Mouse (Mus musculus) heart, embryonic 11.5 days (tissue): Measurements from ENCODE around the gene Grin2b. TPM values are rescaled to one million over a fixed set of nuclear protein-coding genes. Genes with fewer than 3 reads are reported as not detected.

ENCODE experiments used
- ATAC-seq: fragments of 200-750 bp; cut with Nextera tagmentation; replicated peaks from 2 replicates; pipeline ENCODE4 v1.8.0; 2017; ENCODE audit warnings: moderate library complexity; ENCODE audit not compliant: insufficient number of reproducible peaks, low FRiP score, low TSS enrichment
- H3K27ac ChIP-seq: fragments of 300-500 bp; sonication (generic); 2 replicates; pipeline ENCODE4 v1.5.1; 2014; ENCODE audit warnings: mild to moderate bottlenecking, low read depth, low read length
- H3K27me3 ChIP-seq: fragments of 300-500 bp; sonication (generic); 2 replicates; pipeline ENCODE4 v1.6.1; 2014; ENCODE audit warnings: mild to moderate bottlenecking, low read length, mixed read lengths; ENCODE audit not compliant: control insufficient read depth, insufficient read depth
- H3K36me3 ChIP-seq: fragments of 300-500 bp; sonication (generic); 2 replicates; pipeline ENCODE4 v1.6.1; 2014; ENCODE audit warnings: mild to moderate bottlenecking, low read length, moderate library complexity, mixed read lengths; ENCODE audit not compliant: control insufficient read depth, insufficient read depth
- H3K4me1 ChIP-seq: fragments of 300-500 bp; sonication (generic); 2 replicates; pipeline ENCODE4 v1.6.1; 2014; ENCODE audit warnings: low read length; ENCODE audit not compliant: control insufficient read depth, insufficient read depth
- H3K4me2 ChIP-seq: fragments of 300-500 bp; sonication (generic); 2 replicates; pipeline ENCODE4 v1.6.1; 2014; ENCODE audit warnings: mild to moderate bottlenecking, moderate library complexity
- H3K4me3 ChIP-seq: fragments of 300-500 bp; sonication (generic); 2 replicates; pipeline ENCODE4 v1.5.1; 2014; ENCODE audit warnings: low read depth, low read length
- H3K9ac ChIP-seq: fragments of 300-500 bp; sonication (generic); 2 replicates; pipeline ENCODE4 v1.6.1; 2014; ENCODE audit warnings: mild to moderate bottlenecking, low read depth, low read length, moderate library complexity
- H3K9me3 ChIP-seq: fragments of 300-500 bp; sonication (generic); replicated peaks from 2 replicates; pipeline ENCODE4 v1.6.1; 2016; ENCODE audit warnings: low read length; ENCODE audit not compliant: control insufficient read depth
- WGBS: fragments of 180-500 bp; shearing (Covaris S2); extraction: QIAGEN DNeasy Blood & Tissue Kit; methylation state at CpG from one replicate; pipeline ENCODE4 v1.1.7; 2014; ENCODE audit not compliant: insufficient replicate concordance; 5-methylcytosine and 5-hydroxymethylcytosine counted together
- polyA plus RNA-seq: library from polyadenylated mRNA; unstranded; fragments of >200 nt; fragmentation: Nextera tagmentation; extraction: Ambion mirVana; gene quantifications from 2 replicates; pipeline ENCODE4 v1.2.1, GENCODE M21; 2014

The Grin2b gene
- 0.04 and 0.08 TPM in 2 replicates for polyA plus RNA-seq

- Histone ChIP-seq H3K4me1 (peaks cover 8% of the 10 kb centered on the region; the same call in 1 of the 2 replicates), H3K36me3 (no peaks in the 10 kb centered on the region), H3K9ac (no peak within 1 kb of the TSS), H3K4me3 (peak within 1 kb of the TSS; percentile 57), H3K4me2 (peak within 1 kb of the TSS; percentile 94), H3K9me3 (no peaks in the 10 kb centered on the region), H3K27ac (no peak within 1 kb of the TSS), H3K27me3 (peaks cover 43% of the 10 kb centered on the region)
- 2% methylated on average over 29 of the region's 30 CpGs for WGBS
- ATAC-seq = peak; percentile 58; the same call in 1 of the 2 replicates
These were observed at the start of gene Grin2b for GRCm38 (mm10) chr6:136173191-136173896. TSS of gene Grin2b (minus strand) at chr6:136173511.

- no peak overlapping the region for H3K4me2 ChIP-seq
- H3K9me3 ChIP-seq = no peaks in the 10 kb centered on the region
- H3K9ac ChIP-seq = no peak overlapping the region
- 78% methylated on average over 3 of the region's 3 CpGs for WGBS
- H3K4me3 ChIP-seq = no peak overlapping the region
- no peaks in the 10 kb centered on the region for H3K36me3 ChIP-seq
- H3K27ac ChIP-seq = no peak overlapping the region
- H3K4me1 ChIP-seq = no peaks in the 10 kb centered on the region
- no peak for ATAC-seq
- H3K27me3 ChIP-seq = no peaks in the 10 kb centered on the region
These were observed 48.6 kb upstream of the Grin2b start for GRCm38 (mm10) chr6:136221894-136222293.

- no peak overlapping the region for H3K9ac ChIP-seq
- H3K36me3 ChIP-seq = no peaks in the 10 kb centered on the region
- WGBS = 67% methylated on average over 3 of the region's 3 CpGs
- no peak overlapping the region for H3K4me2 ChIP-seq
- no peak for ATAC-seq
- H3K27me3 ChIP-seq = no peaks in the 10 kb centered on the region
- H3K9me3 ChIP-seq = no peaks in the 10 kb centered on the region
- no peak overlapping the region for H3K4me3 ChIP-seq
- H3K4me1 ChIP-seq = no peaks in the 10 kb centered on the region
- H3K27ac ChIP-seq = no peak overlapping the region
These were observed 37.1 kb upstream of the Grin2b start for GRCm38 (mm10) chr6:136210442-136210841.

- 78% methylated on average over 2 of the region's 2 CpGs for WGBS
- no peaks in the 10 kb centered on the region for H3K36me3 ChIP-seq
- no peaks in the 10 kb centered on the region for H3K4me1 ChIP-seq
- no peak overlapping the region for H3K4me2 ChIP-seq
- no peak overlapping the region for H3K9ac ChIP-seq
- H3K4me3 ChIP-seq = no peak overlapping the region
- H3K27ac ChIP-seq = no peak overlapping the region
- no peaks in the 10 kb centered on the region for H3K27me3 ChIP-seq
- H3K9me3 ChIP-seq = no peaks in the 10 kb centered on the region
- ATAC-seq = no peak
These were observed 26.5 kb upstream of the Grin2b start for GRCm38 (mm10) chr6:136199814-136200213.

- no peak for ATAC-seq
- Histone ChIP-seq H3K4me3 (no peak overlapping the region), H3K4me1 (no peaks in the 10 kb centered on the region), H3K27me3 (no peaks in the 10 kb centered on the region), H3K9me3 (no peaks in the 10 kb centered on the region), H3K9ac (no peak overlapping the region), H3K4me2 (no peak overlapping the region), H3K36me3 (no peaks in the 10 kb centered on the region), H3K27ac (no peak overlapping the region)
- 78% methylated on average over 5 of the region's 5 CpGs for WGBS
These were observed 21.3 kb upstream of the Grin2b start for GRCm38 (mm10) chr6:136194616-136195015.

GRCm38 (mm10) chr6:136178066-136178465 lies 4.8 kb upstream of the Grin2b start:
- Histone ChIP-seq H3K36me3 (no peaks in the 10 kb centered on the region), H3K9me3 (no peaks in the 10 kb centered on the region), H3K4me3 (no peak overlapping the region), H3K27me3 (peaks cover 11% of the 10 kb centered on the region; the same call in 1 of the 2 replicates), H3K9ac (no peak overlapping the region), H3K4me2 (no peak overlapping the region), H3K27ac (no peak overlapping the region), H3K4me1 (no peaks in the 10 kb centered on the region)
- ATAC-seq = no peak
- WGBS = 76% methylated on average over 9 of the region's 9 CpGs

GRCm38 (mm10) chr6:136172801-136173190 lies 515 bp downstream of the Grin2b start:
- Histone ChIP-seq H3K27ac (no peak overlapping the region), H3K9me3 (no peaks in the 10 kb centered on the region), H3K27me3 (peaks cover 43% of the 10 kb centered on the region), H3K9ac (no peak overlapping the region), H3K4me3 (peak overlapping the region; percentile 57), H3K4me2 (peak overlapping the region; percentile 94), H3K36me3 (no peaks in the 10 kb centered on the region), H3K4me1 (peaks cover 8% of the 10 kb centered on the region; the same call in 1 of the 2 replicates)
- WGBS = under 1% methylated on average over 15 of the region's 15 CpGs
- no peak; the same call in 1 of the 2 replicates for ATAC-seq

- Histone ChIP-seq H3K27me3 (peaks cover 43% of the 10 kb centered on the region), H3K27ac (no peak overlapping the region), H3K4me3 (peak overlapping the region; percentile 57), H3K9ac (no peak overlapping the region), H3K4me1 (peaks cover 8% of the 10 kb centered on the region; the same call in 1 of the 2 replicates), H3K36me3 (no peaks in the 10 kb centered on the region), H3K4me2 (peak overlapping the region; percentile 94), H3K9me3 (no peaks in the 10 kb centered on the region)
- 1% methylated on average over 43 of the region's 43 CpGs for WGBS
- ATAC-seq = 0 out of 2 replicates have a peak, but pooled peaks have one; percentile 47
These were observed 1.1 kb downstream of the Grin2b start for GRCm38 (mm10) chr6:136172172-136172651.
